Mouse (Mus musculus) CD4-positive, CD25-positive, alpha-beta regulatory T cell, adult 9 weeks (primary cell): ENCODE results near the gene Duoxa1. TPM values are rescaled to one million over a fixed set of nuclear protein-coding genes. Genes with fewer than 3 reads are reported as not detected.

Experiments used
- polyA plus RNA-seq: library from polyadenylated mRNA; unstranded; fragments of 100-300 nt; shearing (Covaris generic); gene quantifications from one replicate; pipeline ENCODE4 v1.2.1, GENCODE M21; 2017

Gene Duoxa1
- polyA plus RNA-seq = not detected

GRCm38 (mm10) chr2:122313536-122313935 lies at the start of gene Duoxa1:
Gene Duoxa1, minus strand, starts transcription at chr2:122313730.

GRCm38 (mm10) chr2:122315372-122315771 lies 1.8 kb upstream of the Duoxa1 start, which contains the start of gene Duox1:
Gene Duox1, plus strand, starts transcription at chr2:122315672.

GRCm38 (mm10) chr2:122298596-122299490 lies 14.7 kb downstream of the Duoxa1 start, which contains the start of gene Duoxa2:
Gene Duoxa2, plus strand, starts transcription at chr2:122298900.

GRCm38 (mm10) chr2:122298096-122298499 lies 15.4 kb downstream of the Duoxa1 start, which contains the start of gene Duox2:
Gene Duox2, minus strand, starts transcription at chr2:122298449.

Other genes with a start within 250 kb of the Duoxa1 start
- 12.7 TPM for gene Spg11, start 195.3 kb downstream of the Duoxa1 start, polyA plus RNA-seq
- 7,957 TPM for gene B2m, start 166.0 kb downstream of the Duoxa1 start, polyA plus RNA-seq
- gene Trim69, start 153.0 kb downstream of the Duoxa1 start, polyA plus RNA-seq = 0.21 TPM
- gene Patl2, start 127.5 kb downstream of the Duoxa1 start, polyA plus RNA-seq = 1.6 TPM
- gene Terb2, start 127.5 kb downstream of the Duoxa1 start, polyA plus RNA-seq = not detected
- gene Sord, start 79.0 kb downstream of the Duoxa1 start, polyA plus RNA-seq = 3.9 TPM
- gene Duox2, start 15.3 kb downstream of the Duoxa1 start, polyA plus RNA-seq = not detected
- not detected for gene Duoxa2, start 14.8 kb downstream of the Duoxa1 start, polyA plus RNA-seq
- not detected for gene Duox1, start 1.9 kb upstream of the Duoxa1 start, polyA plus RNA-seq
- 0.41 TPM for gene Shf, start 55.4 kb upstream of the Duoxa1 start, polyA plus RNA-seq
- gene Slc28a2, start 112.7 kb upstream of the Duoxa1 start, polyA plus RNA-seq = 253 TPM
- gene Gm14085, start 171.2 kb upstream of the Duoxa1 start, polyA plus RNA-seq = 73.4 TPM